Mouse (Mus musculus) liver, postnatal 0 days (tissue): ENCODE data around the gene Fut9.
A peak's percentile ranks its signal among the peaks of the same experiment; 100 is the strongest.

ENCODE experiments used
- CTCF ChIP-seq: sonication (generic); IDR thresholded peaks from 2 replicates; pipeline ENCODE4 v1.5.1; 2016; ENCODE audit warnings: antibody characterized with exemption, low read depth
- EP300 ChIP-seq: IDR thresholded peaks from 2 replicates; pipeline ENCODE4 v1.6.1; 2016; ENCODE audit warnings: antibody characterized with exemption, low read depth, mild to moderate bottlenecking

GRCm38 (mm10) chr4:25684976-25685375 lies 115.1 kb downstream of the Fut9 start:
- TF ChIP-seq CTCF (peak; percentile 30; the same call in 1 of the 2 replicates), EP300 (no peak)
